Mouse (Mus musculus): ENCODE measurements around the gene Gdpd1. TPM values are rescaled to one million over a fixed set of nuclear protein-coding genes. Genes with fewer than 3 reads are reported as not detected.

Gdpd1 gene
- polyA plus RNA-seq, 1 experiment from 2014 or later, result 195 TPM

MicroRNAs encoded within 50 kb of the gene (microRNA counts, 519-probe panel; counts per million panel counts)
- microRNA mmu-miR-301a, result 4,242 counts per million, percentile 95 among the panel's probes with 10 or more counts

Small RNA genes within 50 kb of the gene (microRNA-seq; reads per million reads assigned to microRNA genes)
- gene Mir301, result 2,569 reads per million, percentile 85 among the genes with 10 or more reads in this experiment

Other genes with a start within 250 kb of the Gdpd1 start
- gene Ypel2, start 80.4 kb downstream of the Gdpd1 start, polyA plus RNA-seq (2015; fragmentation: Nextera tagmentation; extraction: Ambion mirVana), result 7.1 and 8.1 TPM in 2 replicates
- 23.9 and 27.3 TPM in 2 replicates for gene Smg8, start 12.7 kb upstream of the Gdpd1 start, polyA plus RNA-seq (2015; fragmentation: Nextera tagmentation; extraction: Ambion mirVana)
- 3.5 and 3.8 TPM in 2 replicates for gene Prr11, start 34.6 kb upstream of the Gdpd1 start, polyA plus RNA-seq (2015; fragmentation: Nextera tagmentation; extraction: Ambion mirVana)
- 73.0 and 78.6 TPM in 2 replicates for gene Ska2, start 35.2 kb upstream of the Gdpd1 start, polyA plus RNA-seq (2015; fragmentation: Nextera tagmentation; extraction: Ambion mirVana)
- 95.9 and 101 TPM in 2 replicates for gene Trim37, start 53.0 kb upstream of the Gdpd1 start, polyA plus RNA-seq (2015; fragmentation: Nextera tagmentation; extraction: Ambion mirVana)